Mouse (Mus musculus): ENCODE measurements around the gene Mbd6. TPM values are rescaled to one million over a fixed set of nuclear protein-coding genes. Genes with fewer than 3 reads are reported as not detected.
A peak's percentile ranks its signal among the peaks of the same experiment; 100 is the strongest.

The Mbd6 gene
- polyA plus RNA-seq, 1 experiment from 2014 or later: 5.7 TPM

- Histone ChIP-seq H3K9me3 (replicated peaks; ENCODE audit: control insufficient read depth, low read length) (no peaks in the 10 kb centered on the region), H3K4me2 (ENCODE audit: low read depth, low read length) (peak overlapping the region; percentile 96), H3K4me1 (ENCODE audit: control insufficient read depth, low read depth, low read length) (peaks cover 34% of the 10 kb centered on the region), H3K27ac (ENCODE audit: low read length) (no peak overlapping the region), H3K4me3 (ENCODE audit: low read depth, low read length) (peak overlapping the region; percentile 75), H3K27me3 (ENCODE audit: control insufficient read depth, insufficient read depth, low read depth, low read length) (no peaks in the 10 kb centered on the region), H3K9ac (ENCODE audit: low read depth, low read length) (no peak overlapping the region), H3K36me3 (ENCODE audit: control insufficient read depth, insufficient read depth) (peaks cover 46% of the 10 kb centered on the region)
- ATAC-seq (ENCODE audit: low read depth): no peak
- 65% methylated on average over 7 of the region's 7 CpGs for WGBS (ENCODE audit: insufficient replicate concordance)
Observed at GRCm38 (mm10) chr10:127286730-127287129, 2.1 kb downstream of the Mbd6 start.

- Histone ChIP-seq H3K27me3 (ENCODE audit: control insufficient read depth, insufficient read depth, low read depth, low read length) (no peaks in the 10 kb centered on the region), H3K4me3 (ENCODE audit: low read depth, low read length) (no peak overlapping the region), H3K36me3 (ENCODE audit: control insufficient read depth, insufficient read depth) (peaks cover 51% of the 10 kb centered on the region), H3K4me1 (ENCODE audit: control insufficient read depth, low read depth, low read length) (peaks cover 31% of the 10 kb centered on the region), H3K9me3 (replicated peaks; ENCODE audit: control insufficient read depth, low read length) (no peaks in the 10 kb centered on the region), H3K4me2 (ENCODE audit: low read depth, low read length) (no peak overlapping the region), H3K9ac (ENCODE audit: low read depth, low read length) (no peak overlapping the region), H3K27ac (ENCODE audit: low read length) (no peak overlapping the region)
- WGBS (ENCODE audit: insufficient replicate concordance): 77% methylated on average over 7 of the region's 7 CpGs
- no peak for ATAC-seq (ENCODE audit: low read depth)
Observed at GRCm38 (mm10) chr10:127286194-127286593, 2.6 kb downstream of the Mbd6 start.

- Histone ChIP-seq H3K9me3 (replicated peaks; ENCODE audit: control insufficient read depth, low read length) (no peaks in the 10 kb centered on the region), H3K4me3 (ENCODE audit: low read depth, low read length) (no peak overlapping the region), H3K4me1 (ENCODE audit: control insufficient read depth, low read depth, low read length) (peaks cover 31% of the 10 kb centered on the region), H3K27ac (ENCODE audit: low read length) (no peak overlapping the region), H3K27me3 (ENCODE audit: control insufficient read depth, insufficient read depth, low read depth, low read length) (no peaks in the 10 kb centered on the region), H3K9ac (ENCODE audit: low read depth, low read length) (no peak overlapping the region), H3K36me3 (ENCODE audit: control insufficient read depth, insufficient read depth) (peaks cover 51% of the 10 kb centered on the region), H3K4me2 (ENCODE audit: low read depth, low read length) (no peak overlapping the region)
- ATAC-seq (ENCODE audit: low read depth): no peak
- WGBS (ENCODE audit: insufficient replicate concordance): 87% methylated on average over 12 of the region's 13 CpGs
Observed at GRCm38 (mm10) chr10:127285644-127286043, 3.2 kb downstream of the Mbd6 start.

DNA sequence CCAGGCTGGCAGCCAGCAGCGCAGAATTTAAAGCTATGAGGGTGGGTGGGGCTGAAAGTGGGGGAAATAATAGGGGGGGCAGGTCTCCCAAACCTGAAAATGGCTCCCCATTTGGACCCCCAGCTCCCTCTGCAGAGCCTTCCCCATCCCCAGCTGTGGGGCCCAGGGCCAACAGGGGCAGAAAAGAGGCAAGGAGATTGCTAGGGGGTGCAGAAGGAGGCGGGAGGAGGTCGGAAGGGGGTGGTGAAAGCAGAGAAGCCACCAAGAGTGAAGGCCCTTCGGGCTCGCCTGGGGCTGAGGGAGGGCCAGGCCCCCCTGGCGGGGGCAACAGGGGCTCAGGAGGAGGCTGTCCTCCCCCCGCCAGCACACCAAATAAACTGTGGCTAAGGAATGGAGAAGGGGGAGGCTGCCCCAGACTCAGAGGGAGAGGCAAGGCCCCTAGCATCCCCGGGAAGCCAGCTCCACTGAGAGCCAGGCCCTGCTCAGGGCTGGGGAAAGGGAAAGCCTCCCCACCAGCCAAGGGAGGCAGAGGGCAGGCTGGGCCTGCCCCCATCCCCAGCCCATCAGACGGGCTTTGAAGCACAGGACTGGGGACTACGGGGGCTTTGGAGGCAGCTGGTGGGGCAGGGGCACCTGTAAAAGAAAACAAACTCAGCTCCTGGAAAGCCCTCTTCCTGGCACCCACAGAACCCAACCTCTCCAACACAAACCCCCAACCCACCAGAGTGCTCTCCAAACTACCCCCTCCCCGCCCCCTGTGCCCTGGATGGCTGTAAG lies 3.9 kb downstream of the Mbd6 start:
- ATAC-seq (ENCODE audit: low read depth): no peak
- Histone ChIP-seq H3K27ac (ENCODE audit: low read length) (no peak overlapping the region), H3K4me3 (ENCODE audit: low read depth, low read length) (no peak overlapping the region), H3K36me3 (ENCODE audit: control insufficient read depth, insufficient read depth) (peaks cover 54% of the 10 kb centered on the region), H3K27me3 (ENCODE audit: control insufficient read depth, insufficient read depth, low read depth, low read length) (no peaks in the 10 kb centered on the region), H3K4me1 (ENCODE audit: control insufficient read depth, low read depth, low read length) (peaks cover 31% of the 10 kb centered on the region), H3K9me3 (replicated peaks; ENCODE audit: control insufficient read depth, low read length) (no peaks in the 10 kb centered on the region), H3K9ac (ENCODE audit: low read depth, low read length) (no peak overlapping the region), H3K4me2 (ENCODE audit: low read depth, low read length) (no peak overlapping the region)
- 85% methylated on average over 11 of the region's 11 CpGs for whole genome bisulfite sequencing (ENCODE audit: insufficient replicate concordance)

- peaks cover 25% of the 10 kb centered on the region for H3K4me1 ChIP-seq (ENCODE audit: control insufficient read depth, low read depth, low read length)
- 92% methylated on average over 7 of the region's 7 CpGs for WGBS (ENCODE audit: insufficient replicate concordance)
- H3K9ac ChIP-seq (ENCODE audit: low read depth, low read length): no peak overlapping the region
- ATAC-seq (ENCODE audit: low read depth): no peak
- no peaks in the 10 kb centered on the region for H3K9me3 ChIP-seq (replicated peaks; ENCODE audit: control insufficient read depth, low read length)
- no peaks in the 10 kb centered on the region for H3K27me3 ChIP-seq (ENCODE audit: control insufficient read depth, insufficient read depth, low read depth, low read length)
- no peak overlapping the region for H3K4me3 ChIP-seq (ENCODE audit: low read depth, low read length)
- no peak overlapping the region for H3K4me2 ChIP-seq (ENCODE audit: low read depth, low read length)
- H3K27ac ChIP-seq (ENCODE audit: low read length): no peak overlapping the region
- H3K36me3 ChIP-seq (ENCODE audit: control insufficient read depth, insufficient read depth): peaks cover 60% of the 10 kb centered on the region
Observed at GRCm38 (mm10) chr10:127284105-127284622, 4.7 kb downstream of the Mbd6 start.

DNA sequence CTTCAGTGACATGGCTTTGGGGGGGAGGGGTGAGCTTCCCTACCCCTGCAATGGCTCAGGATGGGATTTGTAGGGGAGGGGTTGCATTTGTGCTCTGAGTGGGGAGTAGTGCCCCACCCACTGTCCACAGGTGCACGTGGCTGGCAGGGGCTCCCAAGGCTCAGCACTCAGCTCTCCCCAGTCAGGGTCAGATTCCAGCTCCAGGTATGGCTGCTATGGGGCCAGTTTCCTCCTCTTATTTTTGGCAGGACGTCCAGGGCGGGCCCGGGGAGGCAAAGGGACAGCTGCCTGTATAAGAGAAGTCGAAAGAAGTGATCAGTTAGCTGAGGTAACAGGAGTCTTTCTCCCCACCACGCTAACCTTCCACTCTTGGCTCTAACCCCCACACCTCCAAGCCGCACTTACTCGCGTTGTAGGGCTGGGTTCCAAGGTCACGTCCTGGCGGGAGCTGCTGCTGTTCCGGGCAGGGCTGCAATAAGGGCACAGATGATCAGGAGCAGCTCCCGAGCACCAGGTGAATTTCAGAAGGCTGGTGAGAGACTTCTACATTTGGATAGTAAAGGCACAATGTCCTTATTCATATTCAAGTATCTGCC lies 6.1 kb downstream of the Mbd6 start:
- no peak for ATAC-seq (ENCODE audit: low read depth)
- no peak overlapping the region for H3K27ac ChIP-seq (ENCODE audit: low read length)
- H3K4me3 ChIP-seq (ENCODE audit: low read depth, low read length): no peak overlapping the region
- H3K27me3 ChIP-seq (ENCODE audit: control insufficient read depth, insufficient read depth, low read depth, low read length): no peaks in the 10 kb centered on the region
- 75% methylated on average over 13 of the region's 13 CpGs for WGBS (ENCODE audit: insufficient replicate concordance)
- no peak overlapping the region for H3K9ac ChIP-seq (ENCODE audit: low read depth, low read length)
- H3K36me3 ChIP-seq (ENCODE audit: control insufficient read depth, insufficient read depth): peaks cover 68% of the 10 kb centered on the region
- H3K9me3 ChIP-seq (replicated peaks; ENCODE audit: control insufficient read depth, low read length): no peaks in the 10 kb centered on the region
- H3K4me1 ChIP-seq (ENCODE audit: control insufficient read depth, low read depth, low read length): peaks cover 22% of the 10 kb centered on the region
- H3K4me2 ChIP-seq (ENCODE audit: low read depth, low read length): no peak overlapping the region

DNA sequence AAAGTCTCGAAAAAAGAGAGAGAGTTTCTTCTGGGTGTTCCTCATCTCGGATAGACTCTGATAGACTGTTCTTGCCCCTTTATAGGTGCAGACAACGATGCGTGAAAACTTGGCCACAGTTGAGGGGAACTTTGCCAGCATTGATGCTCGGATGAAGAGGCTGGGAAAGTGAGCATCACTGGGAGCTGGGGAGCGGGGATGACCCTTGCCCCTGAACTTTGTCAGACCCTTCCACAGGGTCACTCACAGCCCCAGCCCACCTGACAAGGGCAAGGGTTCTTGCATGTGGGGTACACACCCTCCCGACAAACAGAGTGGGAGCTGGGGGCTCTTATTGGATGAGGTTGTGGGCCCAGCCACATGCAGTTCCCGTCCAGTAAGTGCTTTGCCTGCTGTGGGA lies 7.5 kb downstream of the Mbd6 start:
- H3K27ac ChIP-seq (ENCODE audit: low read length): no peak overlapping the region
- ATAC-seq (ENCODE audit: low read depth): no peak
- no peak overlapping the region for H3K4me2 ChIP-seq (ENCODE audit: low read depth, low read length)
- peaks cover 8% of the 10 kb centered on the region for H3K4me1 ChIP-seq (ENCODE audit: control insufficient read depth, low read depth, low read length)
- H3K36me3 ChIP-seq (ENCODE audit: control insufficient read depth, insufficient read depth): peaks cover 69% of the 10 kb centered on the region
- no peak overlapping the region for H3K4me3 ChIP-seq (ENCODE audit: low read depth, low read length)
- H3K9me3 ChIP-seq (replicated peaks; ENCODE audit: control insufficient read depth, low read length): no peaks in the 10 kb centered on the region
- no peaks in the 10 kb centered on the region for H3K27me3 ChIP-seq (ENCODE audit: control insufficient read depth, insufficient read depth, low read depth, low read length)
- H3K9ac ChIP-seq (ENCODE audit: low read depth, low read length): no peak overlapping the region
- 78% methylated on average over 8 of the region's 8 CpGs for WGBS (ENCODE audit: insufficient replicate concordance)

DNA sequence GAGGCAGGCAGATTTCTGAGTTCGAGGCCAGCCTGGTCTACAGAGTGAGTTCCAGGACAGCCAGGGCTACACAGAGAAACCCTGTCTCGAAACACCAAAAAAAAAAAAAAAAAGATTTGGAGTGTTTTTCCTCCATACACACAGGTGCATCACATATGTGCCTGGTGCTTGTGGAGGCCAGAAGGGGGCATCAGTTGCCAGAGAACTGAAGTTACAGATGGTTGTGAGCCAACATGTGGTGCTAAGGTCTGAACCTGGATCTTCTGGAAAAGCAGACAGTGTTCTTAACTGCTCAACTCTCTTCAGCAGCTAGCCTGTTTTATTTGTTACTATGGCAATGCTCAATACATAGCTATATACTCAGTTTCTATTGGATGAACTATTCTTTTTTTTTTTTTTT lies 9.1 kb downstream of the Mbd6 start:
- Histone ChIP-seq H3K27me3 (ENCODE audit: control insufficient read depth, insufficient read depth, low read depth, low read length) (no peaks in the 10 kb centered on the region), H3K9ac (ENCODE audit: low read depth, low read length) (no peak overlapping the region), H3K9me3 (replicated peaks; ENCODE audit: control insufficient read depth, low read length) (no peaks in the 10 kb centered on the region), H3K36me3 (ENCODE audit: control insufficient read depth, insufficient read depth) (peaks cover 71% of the 10 kb centered on the region), H3K4me3 (ENCODE audit: low read depth, low read length) (no peak overlapping the region), H3K4me2 (ENCODE audit: low read depth, low read length) (no peak overlapping the region), H3K27ac (ENCODE audit: low read length) (no peak overlapping the region), H3K4me1 (ENCODE audit: control insufficient read depth, low read depth, low read length) (peaks cover 3% of the 10 kb centered on the region; the same call in 1 of the 2 replicates)
- 78% methylated on average over 2 of the region's 2 CpGs for WGBS (ENCODE audit: insufficient replicate concordance)
- no peak for ATAC-seq (ENCODE audit: low read depth)

All from liver, embryonic 16.5 days (tissue).